Mouse (Mus musculus): ENCODE results near the gene Hadhb. TPM values are rescaled to one million over a fixed set of nuclear protein-coding genes. Genes with fewer than 3 reads are reported as not detected.

Hadhb gene
- total and polyA plus RNA-seq, 3 experiments: 69.5 to 118 (median 78.3) TPM

- Histone ChIP-seq H3K79me2 (replicated peaks; ENCODE audit: control insufficient read depth, extremely low read depth, insufficient read depth, poor library complexity, severe bottlenecking) (no peaks in the 10 kb centered on the region), H3K27me3 (replicated peaks) (no peaks in the 10 kb centered on the region), H3K4me1 (ENCODE audit: control insufficient read depth in 1 of 2, insufficient read depth in 2 of 2) (no peaks in the 10 kb centered on the region), H3K9me3 (replicated peaks; ENCODE audit: low read length) (no peaks in the 10 kb centered on the region), H3K4me2 (ENCODE audit: insufficient read depth, low read depth, poor library complexity, severe bottlenecking) (no peak overlapping the region), H3K9ac (ENCODE audit: insufficient read depth, low read depth) (no peak overlapping the region), H3K27ac (ENCODE audit: insufficient read depth, low read depth) (no peak overlapping the region), H3K4me3 (replicated peaks in 1 of 3; ENCODE audit: low read depth in 2 of 3, low read length in 2 of 3, poor library complexity in 1 of 3) (no peak overlapping the region), H3K36me3 (replicated peaks in 1 of 2; ENCODE audit: control insufficient read depth in 1 of 2, insufficient read depth in 1 of 2, low read length in 1 of 2) (peaks cover 54 to 85% of the 10 kb centered on the region in 2 experiments)
- TF ChIP-seq KAT2A (IDR thresholded peaks at IDR 0.05; ENCODE audit: insufficient replicate concordance, low read length): no peak
- no peak for TF ChIP-seq ETS1 (conservative IDR thresholded peaks at IDR 0.05; ENCODE audit: low read depth, low read length)
- TF ChIP-seq MAZ (IDR thresholded peaks at IDR 0.05; ENCODE audit: low read depth, low read length): no peak
- TF ChIP-seq ZNF384 (IDR thresholded peaks at IDR 0.05; ENCODE audit: low read depth, low read length): no peak
- no peak for TF ChIP-seq ELF1 (IDR thresholded peaks at IDR 0.05; ENCODE audit: low read depth, low read length)
- no peak for TF ChIP-seq IRF4 (IDR thresholded peaks at IDR 0.05; ENCODE audit: low read depth, low read length)
- TF ChIP-seq SIN3A (IDR thresholded peaks at IDR 0.05; ENCODE audit: low read length): no peak
- no peak for TF ChIP-seq USF2 (conservative IDR thresholded peaks at IDR 0.05; ENCODE audit: low read depth, low read length)
- no peak for TF ChIP-seq MAX (IDR thresholded peaks at IDR 0.05; ENCODE audit: low read length)
- no peak for TF ChIP-seq NELFE (IDR thresholded peaks at IDR 0.05; ENCODE audit: low read depth, low read length)
- no peak for TF ChIP-seq MEF2A (IDR thresholded peaks at IDR 0.05; ENCODE audit: borderline replicate concordance, low read depth, low read length)
- no peak for TF ChIP-seq MXI1 (IDR thresholded peaks at IDR 0.05; ENCODE audit: low read depth, low read length)
- no peak for DNase-seq (ENCODE audit: extremely low read depth)
- in situ Hi-C loops (cut with MboI; ENCODE audit: low pct_ligation_motif_present, low pct_unique_long_range_greater_than_20kb, low sequenced_read_pairs) (no loop called here), dilution Hi-C loops (cut with MboI; ENCODE audit: extremely low pct_ligation_motif_present, extremely low pct_unique_long_range_greater_than_20kb, low sequenced_read_pairs) (no loop called here)
These were observed 18.1 kb downstream of the Hadhb start for GRCm38 (mm10) chr5:30172931-30173692.

GRCm38 (mm10) chr5:30175811-30176210 is 20.8 kb downstream of the Hadhb start:
- no peaks in the 10 kb centered on the region for H3K4me1 ChIP-seq (ENCODE audit: control insufficient read depth in 1 of 2, insufficient read depth in 2 of 2)
- no peaks in the 10 kb centered on the region for H3K27me3 ChIP-seq (replicated peaks)
- no peak overlapping the region for H3K4me3 ChIP-seq (replicated peaks in 1 of 3; ENCODE audit: low read depth in 2 of 3, low read length in 2 of 3, poor library complexity in 1 of 3)
- H3K79me2 ChIP-seq (replicated peaks; ENCODE audit: control insufficient read depth, extremely low read depth, insufficient read depth, poor library complexity, severe bottlenecking): no peaks in the 10 kb centered on the region
- H3K36me3 ChIP-seq (replicated peaks in 1 of 2; ENCODE audit: control insufficient read depth in 1 of 2, insufficient read depth in 1 of 2, low read length in 1 of 2): peaks cover 56 to 82% of the 10 kb centered on the region in 2 experiments
- TF ChIP-seq EP300 (IDR thresholded peaks at IDR 0.05; ENCODE audit: low read length): no peak
- TF ChIP-seq HCFC1 (IDR thresholded peaks at IDR 0.05; ENCODE audit: low read depth, low read length): no peak
- TF ChIP-seq MAX (IDR thresholded peaks at IDR 0.05; ENCODE audit: low read length): no peak
- TF ChIP-seq MAZ (IDR thresholded peaks at IDR 0.05; ENCODE audit: low read depth, low read length): no peak
- no peak for TF ChIP-seq ZNF384 (IDR thresholded peaks at IDR 0.05; ENCODE audit: low read depth, low read length)
- TF ChIP-seq CHD1 (IDR thresholded peaks at IDR 0.05; ENCODE audit: low read depth, low read length): no peak
- no peak for TF ChIP-seq TCF12 (IDR thresholded peaks at IDR 0.05; ENCODE audit: low read depth, low read length)
- TF ChIP-seq MXI1 (IDR thresholded peaks at IDR 0.05; ENCODE audit: low read depth, low read length): no peak
- TF ChIP-seq SIN3A (IDR thresholded peaks at IDR 0.05; ENCODE audit: low read length): no peak
- TF ChIP-seq RAD21 (IDR thresholded peaks at IDR 0.05; ENCODE audit: low read depth, low read length): no peak
- no peak for TF ChIP-seq SMC3 (IDR thresholded peaks at IDR 0.05; ENCODE audit: low read depth, low read length)
- no peak for TF ChIP-seq CHD2 (IDR thresholded peaks at IDR 0.05; ENCODE audit: low read length)
- TF ChIP-seq BHLHE40 (IDR thresholded peaks at IDR 0.05; ENCODE audit: low read depth, low read length): no peak
- no peak for TF ChIP-seq MEF2A (IDR thresholded peaks at IDR 0.05; ENCODE audit: borderline replicate concordance, low read depth, low read length)
- no peak for TF ChIP-seq USF2 (conservative IDR thresholded peaks at IDR 0.05; ENCODE audit: low read depth, low read length)
- no peak for TF ChIP-seq NRF1 (IDR thresholded peaks at IDR 0.05; ENCODE audit: low read depth, low read length)
- TF ChIP-seq GABPA (IDR thresholded peaks at IDR 0.05; ENCODE audit: insufficient replicate concordance, low read depth, low read length): no peak
- TF ChIP-seq POLR2A (IDR thresholded peaks at IDR 0.05; ENCODE audit: low read depth, low read length): no peak
- no peak for TF ChIP-seq POLR2AphosphoS2 (IDR thresholded peaks at IDR 0.05; ENCODE audit: low read depth, low read length)
- H3K4me2 ChIP-seq (ENCODE audit: insufficient read depth, low read depth, poor library complexity, severe bottlenecking): no peak overlapping the region
- no peak overlapping the region for H3K9ac ChIP-seq (ENCODE audit: insufficient read depth, low read depth)
- dilution Hi-C loops (cut with MboI; ENCODE audit: extremely low pct_ligation_motif_present, extremely low pct_unique_long_range_greater_than_20kb, low sequenced_read_pairs): no loop called here
- no peaks in the 10 kb centered on the region for H3K9me3 ChIP-seq (replicated peaks; ENCODE audit: low read length)
- no peak for DNase-seq (ENCODE audit: extremely low read depth)
- H3K27ac ChIP-seq (ENCODE audit: insufficient read depth, low read depth): no peak overlapping the region
- in situ Hi-C loops (cut with MboI; ENCODE audit: low pct_ligation_motif_present, low pct_unique_long_range_greater_than_20kb, low sequenced_read_pairs): no loop called here
